Mouse (Mus musculus) testis, adult 2 months (tissue): ENCODE measurements around the gene Ppp2r5e.

Experiments
- CTCF ChIP-seq: fragments of 200-500 bp; IDR thresholded peaks from 2 replicates; pipeline ENCODE4 v1.5.1; 2012; ENCODE audit warnings: low read depth, mild to moderate bottlenecking, inconsistent platforms, low read length, moderate library complexity; ENCODE audit not compliant: control insufficient read depth, insufficient read depth, insufficient replicate concordance
- POLR2A ChIP-seq: fragments of 200-500 bp; IDR thresholded peaks from 2 replicates; pipeline ENCODE4 v1.6.1; 2012; ENCODE audit warnings: low read depth, mild to moderate bottlenecking, inconsistent platforms, low read length, moderate library complexity; ENCODE audit not compliant: control insufficient read depth

GRCm38 (mm10) chr12:75598988-75599387 is 2.9 kb upstream of the Ppp2r5e start:
- TF ChIP-seq CTCF = no peak
- TF ChIP-seq POLR2A = no peak
